Mouse (Mus musculus): ENCODE data around the gene Wtip.
"Not testable (repeated sequence)": the region's sequence is repeated elsewhere in the genome, so short reads cannot be mapped to it uniquely, and the experiment has no call there.

Wtip gene

GRCm38 (mm10) chr7:34120636-34121035 is 12.4 kb downstream of the Wtip start:
- DNase-seq (ENCODE audit: low spot score in 2 of 2): not testable (repeated sequence)

- DNase-seq (ENCODE audit: low spot score in 2 of 2): no peak
Observed at GRCm38 (mm10) chr7:34116601-34117000, 16.5 kb downstream of the Wtip start.

- DNase-seq (ENCODE audit: low spot score in 2 of 2): no peak
Observed at GRCm38 (mm10) chr7:34109190-34109589, 23.9 kb downstream of the Wtip start.

GRCm38 (mm10) chr7:34101276-34101675 is 31.8 kb downstream of the Wtip start:
- no peak for DNase-seq (ENCODE audit: low spot score in 2 of 2)

- DNase-seq (ENCODE audit: low spot score in 2 of 2): no peak
Observed at GRCm38 (mm10) chr7:34100002-34100401, 33.1 kb downstream of the Wtip start.

DNA sequence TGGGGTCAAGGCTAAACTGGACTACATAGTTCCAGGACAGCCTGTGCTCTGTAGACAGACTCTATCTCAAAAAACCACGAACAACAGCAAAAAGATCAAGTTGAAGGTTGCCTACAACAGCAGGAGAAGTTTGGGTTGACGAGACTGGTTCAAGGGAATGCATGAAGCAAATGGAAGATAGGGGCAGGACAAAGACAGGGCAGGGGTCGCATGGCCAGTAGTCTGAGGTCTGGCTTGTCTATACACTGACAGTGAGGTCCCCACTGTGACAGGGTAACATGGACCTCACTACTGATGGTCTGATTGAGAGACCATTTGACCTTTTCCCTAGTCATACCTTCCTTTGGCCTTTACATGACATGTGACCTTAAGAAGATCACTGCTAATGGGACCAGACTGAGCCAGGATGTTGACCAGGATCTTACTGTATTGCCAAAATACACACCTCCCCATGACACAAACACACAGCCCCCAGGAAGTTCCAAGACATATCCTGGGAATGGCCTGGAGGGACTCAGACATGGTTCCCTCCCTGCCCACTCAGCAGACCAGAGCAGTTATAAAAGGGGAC is 38.1 kb downstream of the Wtip start, which contains the start of gene Scgb1b30:
Scgb1b30 (plus strand) TSS at position 521 of the 571 bp plus-strand sequence.
- no peak for DNase-seq (ENCODE audit: low spot score in 2 of 2)

GRCm38 (mm10) chr7:34068132-34068531 is 64.9 kb downstream of the Wtip start:
- DNase-seq (ENCODE audit: low spot score in 2 of 2): not testable (repeated sequence)

Data from urinary bladder, postnatal 36 days (tissue).